Mouse (Mus musculus): ENCODE measurements at regions not wholly inside any gene's neighbourhood (a gene's known extent, or its start where the extent isn't known, plus 50 kb on each side); places are given as distances from the start of the nearest gene placed in this dataset.
"Not testable (repeated sequence)": the region's sequence is repeated elsewhere in the genome, so short reads cannot be mapped to it uniquely, and the experiment has no call there.

GRCm38 (mm10) chrX:82249456-82249855, 699.2 kb upstream of the Dmd start:
- not testable (repeated sequence) for ATAC-seq (ENCODE audit: insufficient read depth, low FRiP score); H3K4me3 ChIP-seq (replicated peaks; ENCODE audit: low read length); H3K9ac ChIP-seq (ENCODE audit: low read length); H3K27me3 ChIP-seq (ENCODE audit: control insufficient read depth, insufficient read depth, low read length); H3K27ac ChIP-seq (ENCODE audit: low read length); H3K9me3 ChIP-seq (replicated peaks; ENCODE audit: control insufficient read depth, low read length); H3K4me2 ChIP-seq (ENCODE audit: low read depth, low read length); H3K4me1 ChIP-seq (ENCODE audit: control insufficient read depth, insufficient read depth, low read length); H3K36me3 ChIP-seq (ENCODE audit: control insufficient read depth, insufficient read depth, low read length)
- WGBS: 71% methylated on average over 1 of the region's 1 CpGs

GRCm38 (mm10) chrX:82282376-82282775, 666.3 kb upstream of the Dmd start:
- H3K4me3 ChIP-seq (replicated peaks; ENCODE audit: low read length); H3K4me2 ChIP-seq (ENCODE audit: low read depth, low read length); ATAC-seq (ENCODE audit: insufficient read depth, low FRiP score); H3K27me3 ChIP-seq (ENCODE audit: control insufficient read depth, insufficient read depth, low read length); H3K9me3 ChIP-seq (replicated peaks; ENCODE audit: control insufficient read depth, low read length); H3K27ac ChIP-seq (ENCODE audit: low read length); H3K36me3 ChIP-seq (ENCODE audit: control insufficient read depth, insufficient read depth, low read length); H3K9ac ChIP-seq (ENCODE audit: low read length); H3K4me1 ChIP-seq (ENCODE audit: control insufficient read depth, insufficient read depth, low read length): not testable (repeated sequence)
- 87% methylated on average over 4 of the region's 4 CpGs for WGBS

DNA sequence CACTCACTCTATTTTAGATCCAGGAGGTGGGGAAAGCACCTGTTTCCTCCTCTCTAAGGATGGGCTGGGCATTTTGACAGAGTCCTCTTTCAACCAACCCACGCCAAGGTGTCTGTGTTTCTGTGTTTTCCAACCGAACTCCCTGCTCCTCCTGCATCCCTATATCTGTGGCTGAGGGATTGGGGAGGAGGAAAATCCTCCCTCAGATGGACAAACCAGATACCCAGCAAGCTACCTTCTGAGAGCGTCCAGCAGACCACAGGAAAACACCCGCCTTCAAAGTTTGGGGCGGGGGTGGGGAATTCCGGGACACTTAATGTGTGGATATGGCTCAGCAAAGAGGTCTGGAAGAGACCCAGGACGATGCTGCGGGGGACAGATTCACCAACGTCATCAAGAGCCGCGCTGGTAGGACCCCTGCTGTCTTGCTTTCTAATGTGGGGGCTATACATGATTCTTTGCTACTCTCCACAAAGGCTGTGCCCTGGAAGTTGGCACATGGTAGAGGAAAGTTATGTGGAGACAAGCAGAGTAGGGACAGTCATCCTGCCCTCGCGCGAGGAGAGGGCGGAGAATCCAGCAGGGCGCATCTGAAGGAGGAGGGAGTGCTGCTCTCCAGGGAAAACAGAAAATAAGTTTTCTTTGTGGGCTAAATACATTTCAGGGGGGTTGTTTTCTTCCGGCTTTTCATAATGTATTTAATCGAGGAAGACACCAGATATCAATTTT, 637.7 kb upstream of the Dmd start:
- Histone ChIP-seq H3K27ac (ENCODE audit: low read length) (no peak overlapping the region), H3K9me3 (replicated peaks; ENCODE audit: control insufficient read depth, low read length) (no peaks in the 10 kb centered on the region), H3K27me3 (ENCODE audit: control insufficient read depth, insufficient read depth, low read length) (no peaks in the 10 kb centered on the region), H3K36me3 (ENCODE audit: control insufficient read depth, insufficient read depth, low read length) (no peaks in the 10 kb centered on the region), H3K4me1 (ENCODE audit: control insufficient read depth, insufficient read depth, low read length) (no peaks in the 10 kb centered on the region), H3K4me3 (replicated peaks; ENCODE audit: low read length) (peak overlapping the region; percentile 30), H3K4me2 (ENCODE audit: low read depth, low read length) (peak overlapping the region; percentile 43), H3K9ac (ENCODE audit: low read length) (no peak overlapping the region; the same call in 1 of the 2 replicates)
- ATAC-seq (ENCODE audit: insufficient read depth, low FRiP score): no peak
- 18% methylated on average over 18 of the region's 18 CpGs for WGBS
